Mouse (Mus musculus) small intestine, adult 2 months (tissue): ENCODE measurements around the gene Esrrg.

Experiments
- CTCF ChIP-seq: fragments of 200-500 bp; IDR thresholded peaks from 2 replicates; pipeline ENCODE4 v1.5.1; 2012; ENCODE audit warnings: low read depth, mild to moderate bottlenecking, control low read depth, inconsistent platforms, low read length, moderate library complexity, mixed read lengths; ENCODE audit not compliant: insufficient replicate concordance, insufficient read length; ENCODE audit errors: extremely low read depth
- POLR2A ChIP-seq: fragments of 200-500 bp; IDR thresholded peaks from 2 replicates; pipeline ENCODE4 v1.6.1; 2012; ENCODE audit warnings: low read depth, mild to moderate bottlenecking, control low read depth, inconsistent platforms, low read length, moderate library complexity

DNA sequence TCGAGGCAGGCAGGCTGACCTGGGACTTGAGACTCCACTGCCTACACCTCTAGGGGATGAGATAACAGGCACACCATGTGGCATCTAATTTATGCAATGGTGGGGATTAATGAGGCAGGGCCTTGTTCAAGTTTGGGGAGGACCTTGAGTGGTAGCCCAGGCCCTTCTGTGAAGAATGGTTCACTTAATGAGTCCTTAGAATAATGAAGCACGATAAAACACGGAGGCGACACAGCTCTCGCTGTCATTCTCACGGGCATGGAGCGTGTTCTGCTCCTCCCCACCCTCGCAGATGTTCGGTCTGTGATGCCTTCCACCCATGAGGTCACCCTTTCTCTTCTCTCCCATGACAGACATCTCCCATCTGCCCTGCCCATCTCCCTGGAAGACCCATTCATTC lies 350.6 kb downstream of the Esrrg start:
- TF ChIP-seq POLR2A: no peak
- TF ChIP-seq CTCF: no peak
